Mouse (Mus musculus) stomach, postnatal 0 days (tissue): Measurements from ENCODE around the gene Ppp1r9a. TPM values are rescaled to one million over a fixed set of nuclear protein-coding genes. Genes with fewer than 3 reads are reported as not detected.

Source experiments
- ATAC-seq: fragments of 200-750 bp; cut with Nextera tagmentation; 2 replicates; pipeline ENCODE4 v1.8.0; 2017; ENCODE audit not compliant: low FRiP score, low TSS enrichment
- DNase-seq: peaks from one replicate; pipeline ENCODE4 v3.0.0-alpha.2; 2016; ENCODE audit warnings: low spot score
- H3K27ac ChIP-seq: fragments of 300-500 bp; sonication (generic); replicated peaks from 2 replicates; pipeline ENCODE4 v1.5.1; 2014; ENCODE audit warnings: mild to moderate bottlenecking, control low read depth
- H3K27me3 ChIP-seq: fragments of 300-500 bp; sonication (generic); 2 replicates; pipeline ENCODE4 v1.6.1; 2014; ENCODE audit warnings: low read length; ENCODE audit not compliant: control insufficient read depth, insufficient read depth
- H3K36me3 ChIP-seq: fragments of 300-500 bp; sonication (generic); 2 replicates; pipeline ENCODE4 v1.6.1; 2014; ENCODE audit warnings: low read length, mixed read lengths; ENCODE audit not compliant: control insufficient read depth, insufficient read depth
- H3K4me1 ChIP-seq: fragments of 300-500 bp; sonication (generic); replicated peaks from 2 replicates; pipeline ENCODE4 v1.6.1; 2014; ENCODE audit warnings: antibody characterized with exemption; ENCODE audit not compliant: control insufficient read depth, insufficient read depth
- H3K4me2 ChIP-seq: fragments of 300-500 bp; sonication (generic); replicated peaks from 2 replicates; pipeline ENCODE4 v1.6.1; 2014; ENCODE audit warnings: low read depth, mild to moderate bottlenecking, control low read depth, moderate library complexity
- H3K4me3 ChIP-seq: fragments of 300-500 bp; sonication (generic); 2 replicates; pipeline ENCODE4 v1.5.1; 2014; ENCODE audit warnings: low read depth, low read length, control low read depth
- H3K9ac ChIP-seq: fragments of 300-500 bp; sonication (generic); 2 replicates; pipeline ENCODE4 v1.6.1; 2014; ENCODE audit warnings: mild to moderate bottlenecking, low read length, control low read depth, mixed read lengths
- H3K9me3 ChIP-seq: fragments of 300-500 bp; sonication (generic); 2 replicates; pipeline ENCODE4 v1.6.1; 2016; ENCODE audit warnings: low read length; ENCODE audit not compliant: control insufficient read depth
- CTCF ChIP-seq: IDR thresholded peaks from 2 replicates; pipeline ENCODE4 v1.5.1; 2016; ENCODE audit warnings: antibody characterized with exemption, low read depth, mild to moderate bottlenecking, moderate library complexity
- EP300 ChIP-seq: optimal IDR thresholded peaks from 2 replicates; pipeline ENCODE3; 2016; ENCODE audit warnings: antibody characterized with exemption
- WGBS: fragments of 180-500 bp; shearing (Covaris S2); extraction: QIAGEN DNeasy Blood & Tissue Kit; methylation state at CpG from one replicate; pipeline ENCODE4 v1.1.7; 2014; 5-methylcytosine and 5-hydroxymethylcytosine counted together
- polyA plus RNA-seq: library from polyadenylated mRNA; unstranded; fragments of >200 nt; fragmentation: Nextera tagmentation; extraction: Ambion mirVana; gene quantifications from 2 replicates; pipeline ENCODE4 v1.2.1, GENCODE M21; 2015

Gene Ppp1r9a
- polyA plus RNA-seq, 1 experiment from 2014 or later = 3.1 TPM

- ATAC-seq = no peak
- Histone ChIP-seq H3K9ac (no peak overlapping the region), H3K4me2 (no peak overlapping the region), H3K27ac (no peak overlapping the region), H3K27me3 (no peaks in the 10 kb centered on the region), H3K4me3 (no peak overlapping the region), H3K9me3 (no peaks in the 10 kb centered on the region), H3K36me3 (no peaks in the 10 kb centered on the region), H3K4me1 (no peaks in the 10 kb centered on the region)
- WGBS = 71% methylated on average over 4 of the region's 4 CpGs
- no peak for TF ChIP-seq CTCF
- TF ChIP-seq EP300 = no peak
- no peak for DNase-seq
Measured at GRCm38 (mm10) chr6:5012794-5013193, 110.1 kb downstream of the Ppp1r9a start.

GRCm38 (mm10) chr6:5014567-5014966 lies 111.8 kb downstream of the Ppp1r9a start:
- Histone ChIP-seq H3K36me3 (no peaks in the 10 kb centered on the region), H3K4me1 (no peaks in the 10 kb centered on the region), H3K4me3 (no peak overlapping the region), H3K4me2 (no peak overlapping the region), H3K9ac (no peak overlapping the region), H3K27ac (no peak overlapping the region), H3K9me3 (no peaks in the 10 kb centered on the region), H3K27me3 (no peaks in the 10 kb centered on the region)
- DNase-seq = no peak
- no peak for TF ChIP-seq EP300
- no peak for TF ChIP-seq CTCF
- no peak for ATAC-seq
- 73% methylated on average over 6 of the region's 6 CpGs for WGBS

- no peak for ATAC-seq
- Histone ChIP-seq H3K9me3 (no peaks in the 10 kb centered on the region), H3K27ac (no peak overlapping the region), H3K27me3 (no peaks in the 10 kb centered on the region), H3K4me1 (no peaks in the 10 kb centered on the region), H3K4me2 (no peak overlapping the region), H3K9ac (no peak overlapping the region), H3K4me3 (no peak overlapping the region), H3K36me3 (no peaks in the 10 kb centered on the region)
- no peak for DNase-seq
- no peak for TF ChIP-seq EP300
- 80% methylated on average over 2 of the region's 2 CpGs for WGBS
Measured at GRCm38 (mm10) chr6:5015173-5015572, 112.5 kb downstream of the Ppp1r9a start.

- H3K4me2 ChIP-seq = no peak overlapping the region
- H3K9me3 ChIP-seq = no peaks in the 10 kb centered on the region
- no peak overlapping the region for H3K9ac ChIP-seq
- ATAC-seq (no peak), DNase-seq (no peak)
- H3K4me3 ChIP-seq = no peak overlapping the region
- no peaks in the 10 kb centered on the region for H3K36me3 ChIP-seq
- H3K27me3 ChIP-seq = no peaks in the 10 kb centered on the region
- H3K27ac ChIP-seq = no peak overlapping the region
- no peak for TF ChIP-seq EP300
- TF ChIP-seq CTCF = no peak
- WGBS = 82% methylated on average over 6 of the region's 6 CpGs
- no peaks in the 10 kb centered on the region for H3K4me1 ChIP-seq
Measured at GRCm38 (mm10) chr6:5017945-5018511, 115.3 kb downstream of the Ppp1r9a start.

GRCm38 (mm10) chr6:5019208-5019607 lies 116.5 kb downstream of the Ppp1r9a start:
- Histone ChIP-seq H3K9ac (no peak overlapping the region), H3K9me3 (no peaks in the 10 kb centered on the region), H3K4me1 (no peaks in the 10 kb centered on the region), H3K36me3 (no peaks in the 10 kb centered on the region), H3K4me3 (no peak overlapping the region), H3K27ac (no peak overlapping the region), H3K4me2 (no peak overlapping the region), H3K27me3 (no peaks in the 10 kb centered on the region)
- no peak for ATAC-seq
- WGBS = 73% methylated on average over 5 of the region's 5 CpGs
- no peak for DNase-seq
- no peak for TF ChIP-seq EP300
- no peak for TF ChIP-seq CTCF

GRCm38 (mm10) chr6:5019969-5020368 lies 117.3 kb downstream of the Ppp1r9a start:
- H3K36me3 ChIP-seq = no peaks in the 10 kb centered on the region
- H3K27me3 ChIP-seq = no peaks in the 10 kb centered on the region
- no peak for ATAC-seq
- no peak overlapping the region for H3K4me3 ChIP-seq
- no peaks in the 10 kb centered on the region for H3K9me3 ChIP-seq
- H3K9ac ChIP-seq = no peak overlapping the region
- TF ChIP-seq CTCF (no peak), EP300 (no peak)
- H3K4me2 ChIP-seq = no peak overlapping the region
- no peaks in the 10 kb centered on the region for H3K4me1 ChIP-seq
- 76% methylated on average over 2 of the region's 2 CpGs for WGBS
- DNase-seq = no peak
- H3K27ac ChIP-seq = no peak overlapping the region
